Mouse (Mus musculus) bone marrow, adult 2 months (tissue): ENCODE data around the gene Ptpra. TPM values are rescaled to one million over a fixed set of nuclear protein-coding genes. Genes with fewer than 3 reads are reported as not detected.

ENCODE experiments used
- H3K27ac ChIP-seq: fragments of 200-500 bp; 2 replicates; pipeline ENCODE4 v1.5.1; 2012; ENCODE audit warnings: low read depth, mild to moderate bottlenecking, control low read depth, inconsistent platforms, low read length; ENCODE audit not compliant: control insufficient read depth, poor library complexity, insufficient read depth
- H3K4me1 ChIP-seq: fragments of 200-500 bp; 2 replicates; pipeline ENCODE4 v1.6.1; 2011; ENCODE audit warnings: low read length; ENCODE audit not compliant: control insufficient read depth, insufficient read depth
- H3K4me3 ChIP-seq: fragments of 200-500 bp; replicated peaks from 2 replicates; pipeline ENCODE3; 2011; ENCODE audit warnings: mild to moderate bottlenecking, low read depth, low read length, control low read depth; ENCODE audit not compliant: control insufficient read depth
- CTCF ChIP-seq: fragments of 200-500 bp; IDR thresholded peaks from 2 replicates; pipeline ENCODE4 v1.5.1; 2011; ENCODE audit warnings: low read length, control low read depth; ENCODE audit not compliant: control insufficient read depth, insufficient read depth
- POLR2A ChIP-seq: fragments of 200-500 bp; IDR thresholded peaks from 2 replicates; pipeline ENCODE4 v1.6.1; 2011; ENCODE audit warnings: low read depth, mild to moderate bottlenecking, control low read depth, low read length, borderline replicate concordance; ENCODE audit not compliant: control insufficient read depth
- WGBS: fragments of 180-500 bp; shearing (Covaris S2); methylation state at CpG from one replicate; pipeline ENCODE4 v1.1.7; 2018; 5-methylcytosine and 5-hydroxymethylcytosine counted together
- polyA plus RNA-seq: library from polyadenylated mRNA; stranded (reverse); fragments of >200 nt; gene quantifications from 2 replicates; pipeline ENCODE4 v1.2.4, GENCODE M21; 2011; ENCODE audit warnings: low replicate concordance; ENCODE audit not compliant: missing spikeins, insufficient read depth, insufficient read length

Gene Ptpra
- polyA plus RNA-seq, 1 experiment = 33.1 TPM

DNA sequence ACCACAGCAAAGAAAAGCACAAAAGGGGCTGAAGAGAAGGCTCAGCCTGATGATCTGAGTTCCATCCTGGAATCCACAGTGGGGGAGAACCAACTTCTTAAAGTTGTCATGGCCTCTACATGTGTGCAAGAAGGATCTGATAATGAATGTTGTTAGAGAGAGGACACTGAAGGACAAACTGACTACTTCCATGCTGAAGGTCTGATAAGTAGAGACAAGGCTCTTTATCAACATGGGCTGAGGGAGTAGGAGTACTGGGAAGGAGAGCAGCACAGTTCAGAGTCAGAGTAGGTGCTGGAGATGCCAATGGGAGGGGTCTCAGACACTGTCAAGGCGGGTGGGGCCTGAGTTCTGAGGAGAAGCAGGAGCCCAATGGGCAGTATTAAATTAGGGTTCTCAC lies 145.5 kb downstream of the Ptpra start:
- Histone ChIP-seq H3K4me1 (no peaks in the 10 kb centered on the region), H3K27ac (no peak overlapping the region), H3K4me3 (no peak overlapping the region)
- no peak for TF ChIP-seq POLR2A
- no peak for TF ChIP-seq CTCF
- 80% methylated on average over 1 of the region's 1 CpGs for WGBS

DNA sequence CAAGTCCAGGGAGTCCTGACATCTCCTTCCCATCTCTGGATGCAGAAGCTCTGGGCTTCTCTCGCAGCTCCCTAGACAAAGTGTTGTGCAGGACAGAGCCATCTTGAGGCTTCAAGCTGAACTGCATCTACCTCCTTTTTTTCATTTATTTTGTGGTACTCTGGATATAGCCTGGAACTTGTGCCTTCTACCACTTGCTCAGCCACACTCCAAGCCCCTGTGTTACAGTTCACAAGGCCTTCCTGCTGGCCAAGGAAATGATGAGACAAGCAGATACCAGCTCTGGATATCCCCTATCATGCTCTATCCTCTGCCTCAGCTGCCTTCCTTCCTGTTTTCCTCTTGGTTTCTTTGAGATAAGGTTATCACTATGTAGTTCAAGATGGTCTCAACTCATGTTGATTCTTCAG lies 147.5 kb downstream of the Ptpra start:
- WGBS = 29% methylated on average over 1 of the region's 1 CpGs
- Histone ChIP-seq H3K27ac (no peak overlapping the region), H3K4me3 (no peak overlapping the region), H3K4me1 (no peaks in the 10 kb centered on the region)
- TF ChIP-seq CTCF (no peak), POLR2A (no peak)

DNA sequence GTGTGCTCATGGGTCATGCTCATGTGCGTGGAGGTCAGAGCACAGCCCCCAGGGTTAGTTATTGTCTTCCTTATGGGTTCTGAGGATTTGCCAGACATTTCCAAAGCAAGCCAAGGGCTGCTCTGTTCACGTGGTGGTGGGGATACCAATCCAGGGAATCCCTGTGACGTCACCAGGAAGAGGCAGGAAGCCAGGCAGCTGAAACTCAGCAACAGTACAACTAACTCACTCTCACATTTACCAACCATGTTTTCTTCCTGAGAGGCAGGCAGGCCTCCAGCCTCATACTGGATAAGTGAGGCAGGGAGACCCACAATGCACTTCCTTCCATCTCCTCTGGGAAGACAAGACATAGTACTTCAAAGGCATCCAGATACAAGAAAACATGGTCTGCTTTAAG lies 148.3 kb downstream of the Ptpra start:
- Histone ChIP-seq H3K27ac (no peak overlapping the region), H3K4me3 (no peak overlapping the region), H3K4me1 (no peaks in the 10 kb centered on the region)
- WGBS = 87% methylated on average over 3 of the region's 3 CpGs
- TF ChIP-seq POLR2A (no peak), CTCF (no peak)

DNA sequence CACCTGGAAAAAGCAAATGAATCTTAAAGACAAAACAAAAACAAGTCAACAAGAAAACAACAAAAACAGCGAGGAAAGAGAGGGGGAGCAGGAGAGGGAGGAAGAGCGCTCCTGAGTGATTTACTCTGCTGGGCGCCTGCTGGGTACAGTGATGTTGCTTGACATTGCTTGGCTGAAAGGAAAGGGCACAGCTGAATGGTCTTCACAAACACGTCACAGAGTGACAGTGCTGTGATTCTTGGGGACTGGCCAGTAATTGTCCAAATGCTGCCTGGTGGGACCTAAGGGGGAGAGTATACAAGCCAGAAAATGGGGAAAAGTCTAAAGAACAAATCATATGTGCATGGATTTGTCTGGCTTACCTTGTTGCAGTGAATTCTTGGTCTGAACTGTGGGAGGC lies 152.1 kb downstream of the Ptpra start:
- WGBS = 87% methylated on average over 4 of the region's 4 CpGs
- H3K27ac ChIP-seq = no peak overlapping the region
- no peak overlapping the region for H3K4me3 ChIP-seq
- no peaks in the 10 kb centered on the region for H3K4me1 ChIP-seq
- TF ChIP-seq CTCF = no peak

Other genes starting within 250 kb of the Ptpra start
- gene Nop56, start 175.8 kb upstream of the Ptpra start, polyA plus RNA-seq = 187 and 375 TPM in 2 replicates
- 63.9 and 78.0 TPM in 2 replicates for gene Idh3b, start 165.7 kb upstream of the Ptpra start, polyA plus RNA-seq
- gene Ebf4, start 155.1 kb upstream of the Ptpra start, polyA plus RNA-seq = 0.50 TPM in 1 of 2 replicates, not detected in the other
- 10.6 and 11.8 TPM in 2 replicates for gene Cpxm1, start 52.7 kb upstream of the Ptpra start, polyA plus RNA-seq
- not detected in 2 replicates for gene Gm28372, start 45.0 kb upstream of the Ptpra start, polyA plus RNA-seq
- not detected in 2 replicates for gene 1700020A23Rik, start 45.0 kb upstream of the Ptpra start, polyA plus RNA-seq
- not detected in 2 replicates for gene Tmem239, start 43.8 kb upstream of the Ptpra start, polyA plus RNA-seq
- 166 and 195 TPM in 2 replicates for gene Vps16, start 25.9 kb upstream of the Ptpra start, polyA plus RNA-seq
- gene Pced1a, start 25.6 kb upstream of the Ptpra start, polyA plus RNA-seq = 6.1 and 8.5 TPM in 2 replicates
- 33.2 and 57.4 TPM in 2 replicates for gene Mrps26, start 113.5 kb downstream of the Ptpra start, polyA plus RNA-seq
- not detected in 2 replicates for gene Oxt, start 125.9 kb downstream of the Ptpra start, polyA plus RNA-seq
- gene Avp, start 132.3 kb downstream of the Ptpra start, polyA plus RNA-seq = not detected in 2 replicates
- gene Fastkd5, start 179.7 kb downstream of the Ptpra start, polyA plus RNA-seq = 2.5 and 3.1 TPM in 2 replicates
- gene Ubox5, start 179.8 kb downstream of the Ptpra start, polyA plus RNA-seq = 2.3 and 5.4 TPM in 2 replicates
- gene Lzts3, start 192.5 kb downstream of the Ptpra start, polyA plus RNA-seq = 0.72 and 2.6 TPM in 2 replicates
- gene Ddrgk1, start 214.4 kb downstream of the Ptpra start, polyA plus RNA-seq = 133 and 165 TPM in 2 replicates
- gene Itpa, start 217.3 kb downstream of the Ptpra start, polyA plus RNA-seq = 34.3 and 42.3 TPM in 2 replicates
- 0.54 and 2.5 TPM in 2 replicates for gene Slc4a11, start 247.2 kb downstream of the Ptpra start, polyA plus RNA-seq